Mouse (Mus musculus): ENCODE measurements around the gene Hecw2.

Hecw2 gene

GRCm38 (mm10) chr1:53782079-53782478 is 412.9 kb downstream of the Hecw2 start:
- DNase-seq (ENCODE audit: low spot score in 2 of 2) = no peak

DNA sequence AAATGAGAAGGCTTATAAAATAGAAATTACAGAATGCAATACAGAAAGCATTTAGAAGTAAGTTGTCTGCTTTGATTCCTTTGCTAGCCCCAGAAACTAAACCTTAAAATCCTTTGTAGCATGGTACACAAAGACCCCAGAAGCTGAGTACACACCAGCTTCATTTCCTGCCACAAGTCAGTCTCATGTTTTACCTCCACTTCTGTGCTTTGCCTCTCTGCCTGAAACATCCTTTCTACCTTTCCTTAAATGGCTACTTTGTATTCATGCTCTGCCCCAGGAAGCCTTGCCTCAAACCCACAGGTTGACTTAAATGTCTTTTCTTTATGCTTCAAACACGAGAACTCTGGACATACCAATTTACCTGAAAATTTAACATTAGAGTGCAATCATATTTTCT is 413.7 kb downstream of the Hecw2 start:
- DNase-seq (ENCODE audit: low spot score in 2 of 2) = no peak

- DNase-seq (ENCODE audit: low spot score in 2 of 2) = no peak
Observed at GRCm38 (mm10) chr1:53776176-53776905, 418.6 kb downstream of the Hecw2 start.

GRCm38 (mm10) chr1:53775545-53775944 is 419.4 kb downstream of the Hecw2 start:
- no peak for DNase-seq (ENCODE audit: low spot score in 2 of 2)

- DNase-seq (ENCODE audit: low spot score in 2 of 2) = no peak
Observed at GRCm38 (mm10) chr1:53775036-53775435, 419.9 kb downstream of the Hecw2 start.

- DNase-seq (ENCODE audit: low spot score in 2 of 2) = no peak
Observed at GRCm38 (mm10) chr1:53774571-53774970, 420.4 kb downstream of the Hecw2 start.

DNA sequence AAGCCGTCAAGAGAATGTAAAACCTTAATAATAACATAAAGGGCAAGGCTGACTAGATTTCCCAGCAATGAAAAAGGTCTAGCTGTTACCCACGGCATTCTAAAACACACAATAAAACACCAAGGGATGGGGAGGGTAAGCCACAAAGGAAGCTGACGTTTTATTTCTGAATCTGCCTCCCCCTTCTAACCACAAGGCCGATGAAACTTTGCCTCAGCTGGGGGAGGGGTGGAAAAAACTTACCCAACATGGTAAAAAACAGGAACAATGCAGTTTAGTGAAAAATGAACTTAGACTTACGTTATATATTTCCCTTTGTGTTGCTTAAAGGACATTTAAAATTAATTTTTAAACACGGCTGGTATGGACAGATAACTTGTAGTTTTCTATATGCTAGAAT is 421.0 kb downstream of the Hecw2 start:
- DNase-seq (ENCODE audit: low spot score in 2 of 2) = peak; percentile 36 to 59

DNA sequence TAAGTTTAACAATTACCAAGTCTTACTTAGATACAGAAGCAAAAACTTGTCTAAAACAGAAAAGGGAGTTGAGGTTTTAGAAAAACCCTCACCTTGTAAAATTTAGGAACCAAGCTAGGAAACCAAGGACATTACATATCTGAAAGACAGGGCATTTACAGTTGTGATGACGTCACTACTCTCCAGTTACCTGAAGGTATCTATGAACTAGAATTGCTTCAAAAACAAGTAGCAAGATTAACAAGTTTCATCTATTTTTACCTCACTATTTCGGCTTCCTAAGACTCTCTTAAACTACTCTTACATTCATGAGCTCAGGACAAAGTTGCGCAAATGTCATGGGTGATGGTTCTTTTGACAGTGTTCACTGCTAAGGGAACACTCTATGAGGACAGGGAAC is 422.0 kb downstream of the Hecw2 start:
- DNase-seq (ENCODE audit: low spot score in 2 of 2) = no peak

GRCm38 (mm10) chr1:53771476-53771875 is 423.5 kb downstream of the Hecw2 start:
- DNase-seq (ENCODE audit: low spot score in 2 of 2) = no peak

- no peak for DNase-seq (ENCODE audit: low spot score in 2 of 2)
Observed at GRCm38 (mm10) chr1:53766112-53766511, 428.9 kb downstream of the Hecw2 start.

GRCm38 (mm10) chr1:53757316-53757715 is 437.7 kb downstream of the Hecw2 start:
- no peak for DNase-seq (ENCODE audit: low spot score in 2 of 2)
